Mouse (Mus musculus) cerebellum, adult 2 months (tissue): ENCODE measurements at regions not wholly inside any gene's neighbourhood (a gene's known extent, or its start where the extent isn't known, plus 50 kb on each side); places are given as distances from the start of the nearest gene placed in this dataset.

Source experiments
- CTCF ChIP-seq: fragments of 200-500 bp; IDR thresholded peaks from 2 replicates; pipeline ENCODE4 v1.5.1; 2011; ENCODE audit warnings: low read depth, mild to moderate bottlenecking, control low read depth, low read length, moderate library complexity, borderline replicate concordance; ENCODE audit not compliant: insufficient read depth
- POLR2A ChIP-seq: fragments of 200-500 bp; IDR thresholded peaks from 2 replicates; pipeline ENCODE4 v1.6.1; 2011; ENCODE audit warnings: low read length, control low read depth, borderline replicate concordance; ENCODE audit not compliant: insufficient read depth

GRCm38 (mm10) chrX:140212644-140213361, 129.3 kb upstream of the Frmpd3 start:
- TF ChIP-seq POLR2A (no peak), CTCF (no peak)
